Mouse (Mus musculus) E14TG2a.4 (cell line): ENCODE measurements around the gene Rhot2.

Experiments
- CTCF ChIP-seq: conservative IDR thresholded peaks from 2 replicates; pipeline ENCODE4 v1.5.1; 2014; ENCODE audit warnings: low read length
- NANOG ChIP-seq: IDR thresholded peaks from 2 replicates; pipeline ENCODE4 v1.6.1; 2014; ENCODE audit warnings: borderline replicate concordance, low read length, mixed read lengths
- POU5F1 ChIP-seq: IDR thresholded peaks from 2 replicates; pipeline ENCODE4 v1.6.1; 2014; ENCODE audit warnings: low read length, borderline replicate concordance

GRCm38 (mm10) chr17:25801029-25801428 is 43.6 kb downstream of the Rhot2 start:
- TF ChIP-seq CTCF (peak; percentile 79), POU5F1 (no peak), NANOG (no peak)
